In the genomic region with DNA sequence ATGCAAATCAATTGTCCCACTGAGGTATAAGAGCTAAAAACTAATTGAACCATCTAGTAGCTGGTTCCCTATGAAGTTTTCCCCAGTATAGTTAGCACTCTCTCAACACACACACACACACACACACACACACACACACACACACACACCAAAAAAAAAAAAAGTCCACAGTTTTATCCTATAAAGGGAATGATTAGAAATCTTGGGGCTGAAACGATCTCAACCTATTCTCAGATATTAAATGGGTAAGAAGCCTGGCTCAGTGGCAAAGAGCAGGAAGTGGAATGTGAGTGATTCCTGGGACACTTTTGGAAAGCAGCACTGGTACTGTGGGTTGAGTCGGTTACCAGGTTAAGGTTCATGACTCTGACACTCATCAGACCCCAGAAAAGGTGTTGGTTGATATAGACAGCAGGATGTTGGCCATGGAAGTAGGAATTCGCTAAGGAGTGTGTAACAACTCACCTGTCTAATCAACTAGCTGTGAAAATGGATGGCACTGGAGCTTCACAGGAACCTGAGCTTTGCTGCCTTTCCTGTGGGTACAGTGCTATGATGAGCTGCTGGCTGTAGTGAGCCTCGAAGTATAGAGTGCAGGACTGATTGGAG, we compare ENCODE assay signal across 8 mouse cellular contexts.
DNase-seq lines count a peak whose midpoint lies in the region; ATAC-seq and TF ChIP-seq lines count a peak whose summit lies in the region.

No protein-coding gene starts in this region.

- H3K4me1 ChIP-seq in forebrain, embryonic 12.5 days: no peaks in the 10 kb centered on the region
- no peaks in the 10 kb centered on the region for H3K4me1 ChIP-seq in hindbrain, embryonic 15.5 days (replicated peaks)
- H3K4me1 ChIP-seq in limb, embryonic 13.5 days: no peaks in the 10 kb centered on the region
- no peaks in the 10 kb centered on the region for H3K4me1 ChIP-seq in midbrain, embryonic 15.5 days
- H3K4me1 ChIP-seq in thymus, adult 2 months (replicated peaks; ENCODE audit: control insufficient read depth, insufficient read depth, low read length): no peaks in the 10 kb centered on the region

- H3K36me3 ChIP-seq in forebrain, embryonic 12.5 days (replicated peaks): no peaks in the 10 kb centered on the region
- H3K36me3 ChIP-seq in hindbrain, embryonic 15.5 days: no peaks in the 10 kb centered on the region
- no peaks in the 10 kb centered on the region for H3K36me3 ChIP-seq in limb, embryonic 13.5 days
- no peaks in the 10 kb centered on the region for H3K36me3 ChIP-seq in midbrain, embryonic 15.5 days (replicated peaks)
- H3K36me3 ChIP-seq in thymus, adult 2 months (ENCODE audit: control insufficient read depth, insufficient read depth, low read length): no peaks in the 10 kb centered on the region

- no peak for TF ChIP-seq POLR2A in thymus, adult 2 months (IDR thresholded peaks at IDR 0.05; ENCODE audit: control insufficient read depth, extremely low read depth, insufficient read depth, low read length, poor library complexity)

- TF ChIP-seq CTCF in thymus, adult 2 months (IDR thresholded peaks at IDR 0.05; ENCODE audit: borderline replicate concordance, control insufficient read depth, extremely low read depth, insufficient read depth, low read length, poor library complexity): no peak

- no peak overlapping the region for H3K9ac ChIP-seq in forebrain, embryonic 12.5 days
- H3K9ac ChIP-seq in hindbrain, embryonic 15.5 days: no peak overlapping the region
- no peak overlapping the region for H3K9ac ChIP-seq in limb, embryonic 13.5 days
- H3K9ac ChIP-seq in midbrain, embryonic 15.5 days: no peak overlapping the region

- H3K27me3 ChIP-seq in forebrain, embryonic 12.5 days: no peaks in the 10 kb centered on the region
- no peaks in the 10 kb centered on the region for H3K27me3 ChIP-seq in hindbrain, embryonic 15.5 days
- H3K27me3 ChIP-seq in limb, embryonic 13.5 days: no peaks in the 10 kb centered on the region
- no peaks in the 10 kb centered on the region for H3K27me3 ChIP-seq in midbrain, embryonic 15.5 days (replicated peaks)
- H3K27me3 ChIP-seq in thymus, adult 2 months (ENCODE audit: control insufficient read depth, insufficient read depth, low read length): no peaks in the 10 kb centered on the region

- no peak overlapping the region for H3K4me3 ChIP-seq in forebrain, embryonic 12.5 days (replicated peaks)
- H3K4me3 ChIP-seq in hindbrain, embryonic 15.5 days: no peak overlapping the region
- no peak overlapping the region for H3K4me3 ChIP-seq in limb, embryonic 13.5 days
- no peak overlapping the region for H3K4me3 ChIP-seq in midbrain, embryonic 15.5 days
- no peak overlapping the region for H3K4me3 ChIP-seq in thymus, adult 2 months (ENCODE audit: control insufficient read depth, insufficient read depth, low read length)

- H3K9me3 ChIP-seq in forebrain, embryonic 12.5 days: peaks cover 45% of the 10 kb centered on the region
- peaks cover 24% of the 10 kb centered on the region; the same call in 1 of the 2 replicates for H3K9me3 ChIP-seq in hindbrain, embryonic 15.5 days
- peaks cover 24% of the 10 kb centered on the region; the same call in 1 of the 2 replicates for H3K9me3 ChIP-seq in limb, embryonic 13.5 days
- peaks cover 19% of the 10 kb centered on the region for H3K9me3 ChIP-seq in midbrain, embryonic 15.5 days

- H3K4me2 ChIP-seq in forebrain, embryonic 12.5 days: no peak overlapping the region
- H3K4me2 ChIP-seq in hindbrain, embryonic 15.5 days: no peak overlapping the region
- H3K4me2 ChIP-seq in limb, embryonic 13.5 days (replicated peaks): no peak overlapping the region
- H3K4me2 ChIP-seq in midbrain, embryonic 15.5 days: no peak overlapping the region

- WGBS in forebrain, embryonic 12.5 days: 65% methylated on average over 4 of the region's 4 CpGs
- 71% methylated on average over 4 of the region's 4 CpGs for WGBS in hindbrain, embryonic 15.5 days
- WGBS in limb, embryonic 13.5 days: 61% methylated on average over 4 of the region's 4 CpGs
- WGBS in midbrain, embryonic 15.5 days: 61% methylated on average over 4 of the region's 4 CpGs
- WGBS in thymus, adult 2 months: 70% methylated on average over 4 of the region's 4 CpGs

- ATAC-seq in forebrain, embryonic 12.5 days (ENCODE audit: low FRiP score): peak; percentile 79; the same call in 1 of the 2 replicates
- ATAC-seq in hindbrain, embryonic 15.5 days (ENCODE audit: low FRiP score, low read depth): peak; percentile 80; the same call in 1 of the 2 replicates
- peak; percentile 66; the same call in 1 of the 2 replicates for ATAC-seq in limb, embryonic 13.5 days (ENCODE audit: low FRiP score, low read depth)
- ATAC-seq in midbrain, embryonic 15.5 days (replicated peaks): 0 out of 2 replicates have a peak, but pooled peaks have one; percentile 63

- H3K27ac ChIP-seq in forebrain, embryonic 12.5 days: no peak overlapping the region
- no peak overlapping the region for H3K27ac ChIP-seq in hindbrain, embryonic 15.5 days (replicated peaks)
- no peak overlapping the region for H3K27ac ChIP-seq in limb, embryonic 13.5 days
- no peak overlapping the region for H3K27ac ChIP-seq in midbrain, embryonic 15.5 days
- no peak overlapping the region for H3K27ac ChIP-seq in thymus, adult 2 months (ENCODE audit: control insufficient read depth, insufficient read depth, low read length)

- DNase-seq in ovary, adult 18-20 months (ENCODE audit: low spot score): peak; percentile 10
- no peak for DNase-seq in ovary, postnatal 36 days (ENCODE audit: low spot score)
- peak; percentile 95 for DNase-seq in c-Kit-negative CD71-positive TER-119-positive erythroid progenitor cells, embryonic 14.5 days (ENCODE audit: low read depth, low spot score)
- DNase-seq in thymus, adult 2 months: peak; percentile 39
